Mouse (Mus musculus): ENCODE measurements around the gene Gm12185.
"Not testable (repeated sequence)": the region's sequence is repeated elsewhere in the genome, so short reads cannot be mapped to it uniquely, and the experiment has no call there.

GRCm38 (mm10) chr11:48923818-48924217, 68.2 kb downstream of the Gm12185 start:
- TF ChIP-seq EP300 (IDR thresholded peaks at IDR 0.05; ENCODE audit: insufficient read depth, low read depth, low read length); POLR2A (IDR thresholded peaks at IDR 0.05; ENCODE audit: insufficient read depth, low read depth, low read length); CTCF (IDR thresholded peaks at IDR 0.05): not testable (repeated sequence)
